Mouse (Mus musculus) cerebellum, postnatal 4 days (tissue): ENCODE results near the gene Mta2.
"Not testable (repeated sequence)": the region's sequence is repeated elsewhere in the genome, so short reads cannot be mapped to it uniquely, and the experiment has no call there.

ENCODE experiments used
- DNase-seq, 2 experiments: peaks; one replicate each; pipeline ENCODE4 v3.0.0; 2022; ENCODE audit warnings: low spot score in 2 of 2, mixed read lengths in 1 of 2

The Mta2 gene

GRCm38 (mm10) chr19:8941515-8942217, at the start of gene Mta2:
TSS of gene Mta2 (plus strand) at chr19:8941875.
- DNase-seq: peak; percentile 97 to 99

DNA sequence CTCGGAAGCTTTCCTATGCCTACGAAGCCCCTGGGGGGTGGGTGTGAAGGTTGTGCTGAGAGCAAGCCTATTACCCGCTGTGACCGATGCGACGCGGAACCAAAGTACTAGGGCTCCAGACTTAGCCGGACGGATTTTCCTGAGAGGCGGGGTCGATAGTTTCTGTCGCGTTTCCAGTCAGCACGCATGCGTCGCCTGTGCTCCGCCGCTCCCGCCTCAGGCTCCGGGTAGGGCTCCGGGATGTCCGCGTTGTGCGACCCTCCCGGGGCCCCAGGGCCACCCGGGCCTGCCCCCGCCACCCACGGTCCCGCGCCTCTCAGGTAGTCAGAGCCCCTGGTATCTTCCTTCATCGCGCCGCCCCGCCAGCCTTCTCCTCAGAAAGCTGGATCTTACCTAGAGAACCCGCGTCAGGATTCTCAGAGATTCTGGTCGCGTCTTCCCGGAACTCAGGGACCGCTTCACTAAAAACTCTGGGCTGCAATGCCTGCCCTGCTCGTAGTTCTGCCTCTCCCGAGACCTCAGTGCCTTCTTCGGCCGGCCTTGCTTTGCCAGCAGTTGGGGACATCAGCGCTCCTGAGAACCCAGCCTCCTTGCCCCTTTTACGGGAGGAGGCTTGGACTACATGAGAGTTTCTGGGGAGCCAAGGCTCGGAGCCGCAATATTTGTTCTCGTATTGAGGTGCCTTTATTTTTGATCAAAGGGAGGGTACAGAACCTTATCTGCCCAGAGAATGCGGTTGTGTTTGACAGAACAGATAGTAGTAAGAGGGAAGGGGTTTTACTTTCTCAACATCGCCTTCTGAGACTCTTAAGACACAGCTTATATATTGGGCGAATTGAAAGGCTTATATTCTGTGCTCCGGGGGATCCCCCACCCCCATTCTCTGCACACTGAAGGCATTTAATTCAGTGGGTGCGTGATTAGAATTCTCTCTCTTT, 48.6 kb upstream of the Mta2 start, which contains the start of gene Ints5:
TSS of gene Ints5 (plus strand) at position 177 of the 938 bp plus-strand sequence.
- DNase-seq: peak; percentile 73 to 83

- DNase-seq: no peak
Observed at GRCm38 (mm10) chr19:8895397-8895960, 46.2 kb upstream of the Mta2 start.

DNA sequence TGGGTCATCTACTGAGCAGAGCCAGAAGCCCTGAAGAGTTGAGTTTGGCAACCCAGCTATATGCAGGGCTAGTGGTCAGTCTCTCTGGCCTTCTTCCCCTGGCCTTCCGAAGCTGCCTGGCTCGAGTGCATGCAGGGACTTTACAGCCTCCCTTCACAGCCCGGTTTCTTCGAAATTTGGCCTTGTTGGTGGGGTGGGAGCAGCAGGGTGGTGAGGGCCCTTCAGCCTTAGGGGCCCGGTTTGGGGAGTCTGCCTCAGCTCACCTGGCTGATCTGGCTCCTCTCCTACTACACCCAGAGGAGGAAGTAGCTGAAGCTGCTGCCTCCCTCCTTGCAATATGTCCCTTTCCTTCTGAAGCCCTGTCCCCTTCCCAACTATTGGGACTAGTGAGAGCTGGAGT, 45.4 kb upstream of the Mta2 start:
- not testable (repeated sequence) for DNase-seq

DNA sequence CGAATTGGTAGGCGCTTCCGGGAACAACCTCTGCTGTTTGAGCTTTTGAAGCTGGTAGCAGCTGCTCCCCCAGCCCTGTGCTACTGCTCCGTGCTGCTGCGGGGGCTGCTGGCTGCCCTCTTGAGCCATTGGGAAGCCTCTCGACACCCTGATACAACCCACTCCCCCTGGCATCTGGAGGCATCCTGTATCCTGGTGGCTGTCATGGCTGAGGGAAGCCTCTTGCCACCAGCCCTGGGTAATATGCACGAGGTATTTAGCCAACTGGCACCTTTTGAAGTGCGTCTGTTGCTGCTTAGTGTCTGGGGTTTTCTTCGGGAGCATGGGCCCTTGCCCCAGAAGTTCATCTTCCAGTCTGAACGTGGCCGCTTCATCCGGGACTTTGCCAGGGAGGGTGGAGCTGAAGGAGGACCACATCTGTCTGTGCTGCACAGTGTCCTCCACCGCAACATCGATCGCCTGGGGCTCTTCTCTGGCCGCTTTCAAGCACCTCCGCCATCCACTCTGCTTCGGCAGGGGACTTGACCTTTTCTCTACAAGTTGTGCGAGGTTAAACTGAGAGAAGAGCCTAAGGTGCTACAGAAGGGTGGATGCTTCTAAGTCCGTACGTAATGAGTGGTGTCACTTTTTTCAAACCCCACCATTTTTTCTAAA, 44.3 kb upstream of the Mta2 start:
- peak; percentile 24 to 42 for DNase-seq

- peak; percentile 82 to 93 for DNase-seq
Observed at GRCm38 (mm10) chr19:8897865-8898495, 43.7 kb upstream of the Mta2 start, which contains the start of gene Ganab. TSS of gene Ganab (plus strand) at chr19:8898071.

DNA sequence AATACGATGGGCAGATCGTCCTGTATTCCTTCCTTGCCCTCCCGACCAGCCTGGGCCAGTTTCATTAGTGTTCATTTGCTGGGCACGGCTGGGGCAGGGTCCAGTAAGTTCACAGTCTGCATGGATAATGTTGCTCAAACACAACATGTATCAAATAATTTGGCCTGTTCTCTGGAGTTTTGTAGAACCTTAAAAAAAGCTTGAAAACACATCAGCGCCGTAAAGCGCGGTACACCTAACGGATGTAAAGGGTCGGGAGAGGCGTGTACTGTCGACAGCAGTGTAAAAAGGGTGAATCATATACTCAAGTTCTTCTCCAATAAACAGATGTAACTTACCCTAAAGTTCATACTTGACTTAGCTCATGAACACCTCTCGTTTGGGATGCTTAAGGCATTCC, 43.1 kb upstream of the Mta2 start:
- no peak for DNase-seq

GRCm38 (mm10) chr19:8899079-8899478, 42.6 kb upstream of the Mta2 start:
- DNase-seq: no peak

GRCm38 (mm10) chr19:8903412-8903811, 38.3 kb upstream of the Mta2 start:
- DNase-seq: no peak

- no peak for DNase-seq
Observed at GRCm38 (mm10) chr19:8908531-8908930, 33.1 kb upstream of the Mta2 start.

- DNase-seq: no peak
Observed at GRCm38 (mm10) chr19:8911810-8912209, 29.9 kb upstream of the Mta2 start.

GRCm38 (mm10) chr19:8914212-8914611, 27.5 kb upstream of the Mta2 start:
- no peak for DNase-seq

DNA sequence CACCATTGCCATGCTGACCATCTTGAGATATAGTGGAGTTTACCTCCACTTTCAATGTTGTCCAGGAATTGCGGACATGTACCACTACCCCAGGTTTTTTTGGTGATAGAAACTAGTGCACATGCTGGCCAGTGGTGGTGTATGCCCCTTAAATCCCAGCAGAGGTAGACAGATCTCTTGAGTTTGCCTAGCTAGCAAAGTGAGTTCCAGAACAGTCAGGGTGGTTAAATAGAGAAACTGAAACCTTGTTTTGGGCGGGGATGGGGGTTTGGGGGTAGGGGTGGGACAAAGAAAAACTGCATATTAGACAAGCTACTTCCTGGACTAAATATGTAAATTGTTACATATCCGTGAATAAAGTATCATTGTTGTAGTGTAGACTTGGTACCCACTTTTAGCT, 22.7 kb upstream of the Mta2 start:
- no peak for DNase-seq

- no peak for DNase-seq
Observed at GRCm38 (mm10) chr19:8919684-8920072, 22.0 kb upstream of the Mta2 start.

GRCm38 (mm10) chr19:8920073-8920736, 21.5 kb upstream of the Mta2 start, which contains the start of gene B3gat3:
TSS of gene B3gat3 (plus strand) at chr19:8920374.
- DNase-seq: peak; percentile 77 to 89

- no peak for DNase-seq
Observed at GRCm38 (mm10) chr19:8920836-8921291, 20.8 kb upstream of the Mta2 start.

DNA sequence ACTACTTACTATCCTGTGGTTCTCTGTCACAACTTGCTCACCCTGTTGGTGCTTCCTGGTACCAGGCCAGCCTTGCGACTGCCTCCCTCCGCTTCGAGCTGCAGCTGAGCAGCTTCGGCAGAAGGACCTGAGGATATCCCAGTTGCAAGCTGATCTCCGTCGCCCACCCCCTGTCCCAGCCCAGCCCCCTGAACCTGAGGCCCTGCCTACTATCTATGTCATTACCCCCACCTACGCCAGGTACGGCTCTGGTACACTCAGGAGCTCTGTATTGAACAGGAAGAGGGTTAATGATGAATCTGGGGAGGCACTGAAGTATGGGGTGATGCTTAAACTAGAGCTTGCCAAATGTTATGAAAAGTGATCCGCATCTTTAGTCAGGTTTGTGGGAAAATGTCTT, 19.9 kb upstream of the Mta2 start:
- no peak for DNase-seq

DNA sequence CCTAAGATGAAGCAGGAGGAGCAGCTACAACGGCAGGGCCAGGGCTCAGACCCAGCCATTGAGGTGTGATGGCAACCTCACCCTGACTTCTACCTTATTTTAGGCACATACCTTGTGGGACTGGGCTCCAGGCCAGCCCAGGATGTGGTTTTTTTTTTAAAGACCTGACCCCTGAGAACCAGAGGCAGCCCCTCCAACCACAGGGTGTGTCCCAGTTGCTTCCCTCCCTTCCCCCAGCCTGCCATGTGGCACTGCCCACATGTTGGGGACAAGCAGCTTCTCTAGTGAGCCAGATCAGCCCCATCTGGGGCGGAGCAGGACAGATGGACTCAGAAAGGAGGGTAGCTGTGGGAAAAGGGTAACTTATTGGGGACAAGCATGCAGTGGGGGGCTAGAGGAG, 14.9 kb upstream of the Mta2 start:
- DNase-seq: no peak

GRCm38 (mm10) chr19:8927891-8928525, 13.7 kb upstream of the Mta2 start:
- no peak for DNase-seq

DNA sequence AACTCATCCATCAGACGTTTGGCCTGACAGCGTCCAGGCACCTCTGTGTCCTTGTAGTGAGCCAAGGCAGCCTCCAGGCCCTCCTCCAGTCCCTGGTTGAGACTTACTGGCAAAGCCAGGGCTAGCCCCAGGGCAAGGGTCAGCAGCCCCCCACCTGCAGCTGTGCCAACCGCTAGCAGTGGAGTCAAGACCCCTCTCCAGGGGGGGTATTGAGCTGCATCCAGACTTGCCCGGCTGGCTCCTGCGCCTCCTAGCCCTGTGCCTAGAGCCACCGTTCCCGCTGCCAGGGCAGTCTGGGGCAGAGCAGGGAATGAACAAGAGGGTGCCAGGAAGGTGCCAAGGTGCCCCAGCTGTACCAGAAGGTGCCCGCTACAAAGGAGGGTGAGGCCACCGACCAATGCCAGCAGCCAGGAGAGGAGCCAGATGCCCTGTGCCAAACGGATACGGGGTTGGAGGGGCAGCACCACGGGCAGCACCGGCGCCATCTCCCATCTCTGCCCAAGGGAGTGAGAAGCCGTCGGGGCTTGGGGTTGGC, 12.9 kb upstream of the Mta2 start:
- DNase-seq: no peak
